Mouse (Mus musculus): ENCODE results near the gene Taf10.

Gene Taf10

GRCm38 (mm10) chr7:105721916-105722315, 22.2 kb downstream of the Taf10 start:
- DNase-seq (ENCODE audit: low spot score in 2 of 2): no peak

DNA sequence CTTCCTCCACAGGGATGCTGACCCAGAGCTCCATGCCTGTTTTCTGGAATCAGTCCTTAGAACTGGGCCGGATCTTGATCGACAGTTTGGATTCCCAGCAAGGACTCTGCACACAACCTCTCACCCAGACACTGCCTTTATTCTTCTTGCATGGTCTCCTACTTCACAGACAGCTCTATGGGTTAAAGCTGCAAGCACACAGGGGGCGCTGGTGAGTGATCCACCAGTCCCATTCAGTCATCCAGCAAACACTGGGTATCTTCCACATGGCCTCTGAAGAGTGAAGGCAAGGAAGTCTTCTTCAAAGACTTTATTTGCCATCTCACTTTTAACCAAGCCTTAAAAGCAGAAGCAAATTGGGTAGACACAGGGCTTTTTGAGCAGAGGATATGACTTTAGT, 28.8 kb downstream of the Taf10 start:
- no peak for DNase-seq (ENCODE audit: low spot score in 2 of 2)

DNA sequence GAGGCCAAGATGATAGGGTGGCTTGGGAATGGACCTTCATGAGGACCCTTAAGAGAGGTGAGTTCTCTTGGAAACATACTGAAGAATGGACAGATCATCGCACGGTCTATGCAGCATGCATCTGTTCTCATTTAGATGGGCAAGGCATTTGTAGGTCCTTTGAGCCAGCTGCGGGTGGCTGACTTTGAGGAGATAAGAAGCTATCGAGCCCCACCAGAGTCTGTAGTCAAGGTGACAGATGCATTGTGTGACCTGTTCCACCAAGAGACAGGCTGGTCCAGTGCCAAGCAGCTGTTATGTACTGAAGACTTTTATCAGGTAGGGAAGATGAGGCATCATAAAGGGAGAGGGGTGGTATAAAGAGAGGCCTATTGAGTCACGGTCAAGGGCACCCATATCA, 35.4 kb downstream of the Taf10 start:
- no peak for DNase-seq (ENCODE audit: low spot score in 2 of 2)

GRCm38 (mm10) chr7:105703816-105704215, 40.3 kb downstream of the Taf10 start:
- DNase-seq (ENCODE audit: low spot score in 2 of 2): no peak

DNA sequence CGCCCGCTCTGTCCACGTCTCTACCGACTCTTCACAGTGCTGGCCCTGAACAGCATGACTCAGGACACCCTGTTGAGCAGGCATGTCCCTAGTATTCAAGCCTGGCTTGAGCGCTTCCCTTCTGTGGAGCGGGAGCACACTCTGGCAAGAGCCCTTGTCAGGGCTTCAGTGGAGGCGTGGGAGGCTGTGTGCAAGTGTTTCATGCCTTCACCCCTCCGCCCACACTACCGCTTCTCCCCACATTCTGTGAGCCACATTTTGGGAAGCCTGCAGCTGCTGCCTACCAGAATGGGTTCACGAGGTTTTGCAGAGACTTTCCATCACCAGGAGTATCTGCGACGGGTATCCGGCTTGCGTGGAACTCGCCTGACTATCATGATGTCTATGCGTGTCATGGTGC, 41.0 kb downstream of the Taf10 start:
- DNase-seq (ENCODE audit: low spot score in 2 of 2): no peak

GRCm38 (mm10) chr7:105690875-105691274, 53.3 kb downstream of the Taf10 start:
- DNase-seq (ENCODE audit: low spot score in 2 of 2): no peak
